Mouse (Mus musculus): ENCODE measurements around the gene Syngap1. TPM values are rescaled to one million over a fixed set of nuclear protein-coding genes. Genes with fewer than 3 reads are reported as not detected.

Syngap1 gene
- polyA plus RNA-seq, 1 experiment from 2014 or later: 1.6 TPM

GRCm38 (mm10) chr17:26949866-26950265 is 8.8 kb downstream of the Syngap1 start:
- Histone ChIP-seq H3K27ac (peak overlapping the region; percentile 75), H3K4me3 (peak overlapping the region; percentile 69; the same call in 1 of the 2 replicates), H3K9ac (no peak overlapping the region)

DNA sequence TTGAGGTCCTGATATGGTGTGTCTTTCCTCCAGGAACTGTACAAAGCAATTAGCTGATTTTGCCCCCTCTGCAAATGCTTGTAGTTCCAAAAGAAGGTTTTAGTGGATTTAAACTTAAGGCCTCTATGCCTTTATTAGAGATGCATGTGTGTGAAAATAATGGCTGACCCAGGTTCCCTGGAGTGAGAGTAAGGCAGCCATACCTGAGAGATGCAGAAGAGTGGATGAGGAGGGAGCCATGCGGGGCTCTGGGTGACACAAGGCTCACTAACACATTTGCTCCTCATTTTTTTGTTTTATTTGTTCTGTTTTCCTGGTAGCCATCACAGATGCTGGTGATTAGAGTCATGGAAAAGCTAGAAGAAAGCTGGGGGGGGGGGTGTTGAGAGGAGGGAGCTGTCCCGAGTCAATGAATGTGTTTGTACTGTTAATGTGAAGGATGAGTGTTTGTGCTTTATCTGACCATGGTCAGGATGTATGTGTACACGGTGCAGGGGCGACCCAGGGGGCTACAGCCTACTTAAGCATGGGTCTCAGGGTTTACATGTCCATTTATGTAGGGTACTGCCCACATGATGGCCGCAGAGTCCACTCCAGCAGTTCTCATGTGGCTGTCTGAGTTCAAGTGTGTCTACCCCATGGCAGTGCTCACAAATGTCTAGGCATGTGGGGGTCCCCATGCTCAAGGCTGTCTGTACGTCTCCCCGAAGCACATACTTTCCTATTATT is 9.7 kb downstream of the Syngap1 start:
- Histone ChIP-seq H3K9ac (0 out of 2 replicates have a peak overlapping the region, but pooled peaks have one; percentile 14), H3K4me2 (peak overlapping the region; percentile 57), H3K27me3 (no peaks in the 10 kb centered on the region), H3K27ac (peak overlapping the region; percentile 71), H3K9me3 (no peaks in the 10 kb centered on the region), H3K4me3 (peak overlapping the region; percentile 37), H3K36me3 (peaks cover 11% of the 10 kb centered on the region), H3K4me1 (peaks cover 77% of the 10 kb centered on the region)
- 30% methylated on average over 7 of the region's 7 CpGs for WGBS
- ATAC-seq (ENCODE audit: insufficient number of reproducible peaks, low FRiP score, low TSS enrichment, low read depth): no peak

More at GRCm38 (mm10) chr17:26949866-26950265, 8.8 kb downstream of the Syngap1 start:
- 44% methylated on average over 5 of the region's 5 CpGs for WGBS
- no peak for ATAC-seq (ENCODE audit: insufficient number of reproducible peaks, low FRiP score, low TSS enrichment, low read depth)
- no peaks in the 10 kb centered on the region for H3K27me3 ChIP-seq
- peaks cover 3% of the 10 kb centered on the region for H3K36me3 ChIP-seq
- no peaks in the 10 kb centered on the region for H3K9me3 ChIP-seq
- H3K4me1 ChIP-seq: peaks cover 79% of the 10 kb centered on the region
- peak overlapping the region; percentile 95; the same call in 1 of the 2 replicates for H3K4me2 ChIP-seq

DNA sequence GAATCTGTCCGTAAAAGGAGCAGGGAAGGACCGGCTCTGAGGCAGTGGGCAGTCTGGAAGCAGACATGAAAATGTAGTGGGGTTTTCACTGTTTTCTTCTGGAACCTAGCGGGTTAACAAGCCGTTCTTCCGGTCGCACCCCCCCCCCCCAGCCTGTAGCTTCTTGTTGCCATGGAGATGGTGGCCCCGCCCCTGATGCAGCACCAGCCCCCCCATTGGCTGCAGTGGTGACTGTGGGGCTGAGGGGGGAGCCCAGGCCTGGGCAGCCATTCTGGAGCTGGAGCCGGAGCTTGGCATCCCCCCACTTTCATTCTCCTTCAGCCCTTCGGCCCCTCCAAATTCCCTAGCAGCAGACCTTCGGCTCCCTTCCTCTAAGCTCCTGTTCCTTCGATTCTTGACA is 10.4 kb downstream of the Syngap1 start:
- WGBS: under 1% methylated on average over 11 of the region's 11 CpGs
- H3K4me1 ChIP-seq: peaks cover 70% of the 10 kb centered on the region

GRCm38 (mm10) chr17:26951952-26952877 is 11.2 kb downstream of the Syngap1 start:
- peaks cover 25% of the 10 kb centered on the region for H3K36me3 ChIP-seq
- no peaks in the 10 kb centered on the region for H3K27me3 ChIP-seq
- WGBS: 10% methylated on average over 22 of the region's 23 CpGs
- peak overlapping the region; percentile 37 for H3K4me3 ChIP-seq
- peak overlapping the region; percentile 17; the same call in 1 of the 2 replicates for H3K9ac ChIP-seq
- no peak for ATAC-seq (ENCODE audit: insufficient number of reproducible peaks, low FRiP score, low TSS enrichment, low read depth)
- H3K4me1 ChIP-seq: peaks cover 62% of the 10 kb centered on the region
- H3K4me2 ChIP-seq: peak overlapping the region; percentile 57
- H3K9me3 ChIP-seq: no peaks in the 10 kb centered on the region
- peak overlapping the region; percentile 71 for H3K27ac ChIP-seq

More for the DNA sequence above, 10.4 kb downstream of the Syngap1 start:
- Histone ChIP-seq H3K27ac (peak overlapping the region; percentile 71), H3K36me3 (peaks cover 17% of the 10 kb centered on the region), H3K4me2 (peak overlapping the region; percentile 57), H3K9me3 (no peaks in the 10 kb centered on the region), H3K9ac (0 out of 2 replicates have a peak overlapping the region, but pooled peaks have one; percentile 14), H3K4me3 (peak overlapping the region; percentile 37), H3K27me3 (no peaks in the 10 kb centered on the region)
- peak; percentile 67; the same call in 1 of the 2 replicates for ATAC-seq (ENCODE audit: insufficient number of reproducible peaks, low FRiP score, low TSS enrichment, low read depth)

DNA sequence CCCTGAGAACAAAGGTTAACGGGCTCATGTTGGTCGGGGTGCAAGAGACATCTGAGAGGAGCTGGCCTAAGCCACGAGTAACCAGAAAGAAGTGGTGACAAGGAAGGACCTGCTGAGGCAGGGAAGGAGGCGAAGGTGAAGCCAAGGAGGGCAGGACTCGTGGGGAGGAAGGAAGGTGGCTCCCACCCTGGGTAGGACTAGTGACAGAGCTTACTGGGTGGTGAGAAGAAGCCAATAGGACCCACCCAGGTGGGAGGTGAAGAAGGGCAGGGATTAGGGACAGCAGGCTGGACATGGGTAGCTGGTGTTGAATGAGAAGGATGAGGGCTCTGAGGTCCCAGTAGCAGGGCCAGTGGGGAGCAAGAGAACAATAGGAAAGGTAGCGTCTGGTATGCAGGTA is 12.1 kb downstream of the Syngap1 start:
- 38% methylated on average over 6 of the region's 6 CpGs for WGBS
- Histone ChIP-seq H3K27ac (no peak overlapping the region), H3K27me3 (no peaks in the 10 kb centered on the region), H3K36me3 (peaks cover 34% of the 10 kb centered on the region), H3K9ac (no peak overlapping the region), H3K4me2 (peak overlapping the region; percentile 57), H3K4me3 (no peak overlapping the region), H3K9me3 (no peaks in the 10 kb centered on the region), H3K4me1 (peaks cover 56% of the 10 kb centered on the region)
- no peak for ATAC-seq (ENCODE audit: insufficient number of reproducible peaks, low FRiP score, low TSS enrichment, low read depth)

DNA sequence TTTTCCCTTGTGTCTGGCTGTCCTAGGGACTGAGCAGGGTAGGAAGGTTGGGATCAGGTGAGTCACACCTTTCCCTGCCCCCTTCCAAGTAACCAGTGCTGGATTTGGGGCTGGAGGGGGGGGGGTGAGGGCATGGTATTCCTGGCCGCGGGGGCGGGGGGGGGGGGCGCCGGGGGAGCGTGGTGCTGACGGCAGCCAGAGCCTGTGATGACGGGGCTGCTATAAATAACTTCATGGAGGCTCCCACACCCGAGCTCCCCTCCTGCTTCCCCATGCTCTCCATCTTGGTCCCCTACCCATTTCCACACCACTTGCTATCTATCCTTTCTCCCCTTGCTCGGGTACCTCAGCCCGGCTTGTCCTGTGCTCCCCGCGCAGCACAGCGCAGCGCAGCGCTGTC is 12.7 kb downstream of the Syngap1 start:
- H3K27ac ChIP-seq: peak overlapping the region; percentile 43; the same call in 1 of the 2 replicates
- 13% methylated on average over 14 of the region's 16 CpGs for WGBS

GRCm38 (mm10) chr17:26956309-26956708 is 15.3 kb downstream of the Syngap1 start:
- Histone ChIP-seq H3K4me1 (peaks cover 29% of the 10 kb centered on the region), H3K9ac (no peak overlapping the region), H3K4me3 (no peak overlapping the region), H3K36me3 (peaks cover 60% of the 10 kb centered on the region), H3K27ac (no peak overlapping the region), H3K4me2 (no peak overlapping the region), H3K27me3 (no peaks in the 10 kb centered on the region), H3K9me3 (no peaks in the 10 kb centered on the region)
- 82% methylated on average over 5 of the region's 5 CpGs for WGBS
- no peak for ATAC-seq (ENCODE audit: insufficient number of reproducible peaks, low FRiP score, low TSS enrichment, low read depth)

More for the DNA sequence above, 12.7 kb downstream of the Syngap1 start:
- H3K9ac ChIP-seq: no peak overlapping the region
- peak overlapping the region; percentile 57 for H3K4me2 ChIP-seq
- H3K36me3 ChIP-seq: peaks cover 39% of the 10 kb centered on the region
- peaks cover 54% of the 10 kb centered on the region for H3K4me1 ChIP-seq
- ATAC-seq (ENCODE audit: insufficient number of reproducible peaks, low FRiP score, low TSS enrichment, low read depth): no peak
- H3K4me3 ChIP-seq: 0 out of 2 replicates have a peak overlapping the region, but pooled peaks have one; percentile 13
- H3K9me3 ChIP-seq: no peaks in the 10 kb centered on the region
- H3K27me3 ChIP-seq: no peaks in the 10 kb centered on the region

GRCm38 (mm10) chr17:26956895-26957294 is 15.8 kb downstream of the Syngap1 start:
- Histone ChIP-seq H3K27me3 (no peaks in the 10 kb centered on the region), H3K36me3 (peaks cover 66% of the 10 kb centered on the region), H3K9me3 (no peaks in the 10 kb centered on the region), H3K4me3 (no peak overlapping the region), H3K4me1 (peaks cover 23% of the 10 kb centered on the region), H3K4me2 (no peak overlapping the region), H3K27ac (no peak overlapping the region), H3K9ac (no peak overlapping the region)
- no peak for ATAC-seq (ENCODE audit: insufficient number of reproducible peaks, low FRiP score, low TSS enrichment, low read depth)
- WGBS: 88% methylated on average over 18 of the region's 18 CpGs

DNA sequence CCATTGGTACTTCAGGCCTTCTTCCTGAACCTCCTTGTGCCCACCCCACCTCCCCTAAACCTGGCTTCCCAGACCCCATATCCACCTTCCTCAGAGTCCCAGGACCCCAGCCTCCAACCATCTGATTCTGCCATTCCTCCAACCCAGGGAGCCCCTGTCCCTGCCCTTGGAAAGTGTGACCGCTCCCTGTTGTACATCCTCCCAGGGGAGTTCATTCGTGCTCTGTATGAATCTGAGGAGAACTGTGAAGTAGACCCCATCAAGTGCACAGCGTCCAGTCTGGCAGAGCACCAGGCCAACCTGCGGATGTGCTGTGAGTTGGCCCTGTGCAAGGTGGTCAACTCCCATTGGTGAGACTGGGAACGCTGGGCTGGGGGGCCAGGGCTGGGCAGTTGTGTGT is 16.8 kb downstream of the Syngap1 start:
- Histone ChIP-seq H3K9ac (no peak overlapping the region), H3K4me3 (no peak overlapping the region), H3K36me3 (peaks cover 76% of the 10 kb centered on the region), H3K27ac (no peak overlapping the region), H3K9me3 (no peaks in the 10 kb centered on the region), H3K4me2 (no peak overlapping the region), H3K27me3 (no peaks in the 10 kb centered on the region), H3K4me1 (peaks cover 13% of the 10 kb centered on the region)
- no peak for ATAC-seq (ENCODE audit: insufficient number of reproducible peaks, low FRiP score, low TSS enrichment, low read depth)
- WGBS: 94% methylated on average over 5 of the region's 5 CpGs

DNA sequence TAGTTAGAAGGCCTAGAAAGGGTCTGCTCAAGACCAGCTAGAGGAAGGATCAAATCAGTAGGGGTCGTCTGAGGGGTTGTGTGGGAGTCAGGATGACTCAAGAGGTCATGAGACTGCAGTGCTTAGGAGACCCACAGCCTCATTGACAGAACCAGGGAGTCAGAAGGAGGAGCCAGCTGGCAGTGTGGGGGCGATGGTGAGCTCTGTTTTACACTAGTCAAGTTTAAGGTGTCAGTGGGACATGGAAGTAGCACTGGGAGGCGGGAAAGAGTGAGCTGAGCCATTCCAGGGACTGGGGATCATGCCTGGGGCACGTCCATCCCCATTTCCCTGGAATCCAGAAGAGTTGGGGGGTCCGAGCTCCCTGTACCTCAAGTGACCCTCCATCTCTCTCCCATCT is 17.8 kb downstream of the Syngap1 start:
- Histone ChIP-seq H3K4me1 (peaks cover 3% of the 10 kb centered on the region), H3K9me3 (no peaks in the 10 kb centered on the region), H3K36me3 (peaks cover 84% of the 10 kb centered on the region), H3K27ac (no peak overlapping the region), H3K4me2 (no peak overlapping the region), H3K9ac (no peak overlapping the region), H3K4me3 (no peak overlapping the region), H3K27me3 (no peaks in the 10 kb centered on the region)
- WGBS: 49% methylated on average over 5 of the region's 5 CpGs
- no peak for ATAC-seq (ENCODE audit: insufficient number of reproducible peaks, low FRiP score, low TSS enrichment, low read depth)

- WGBS: 95% methylated on average over 4 of the region's 4 CpGs
- H3K27ac ChIP-seq: no peak overlapping the region
- peaks cover 91% of the 10 kb centered on the region for H3K36me3 ChIP-seq
- H3K4me1 ChIP-seq: no peaks in the 10 kb centered on the region
- H3K27me3 ChIP-seq: no peaks in the 10 kb centered on the region
- ATAC-seq (ENCODE audit: insufficient number of reproducible peaks, low FRiP score, low TSS enrichment, low read depth): no peak
- H3K9me3 ChIP-seq: no peaks in the 10 kb centered on the region
- H3K9ac ChIP-seq: no peak overlapping the region
- H3K4me3 ChIP-seq: no peak overlapping the region
- H3K4me2 ChIP-seq: no peak overlapping the region
These were observed 18.8 kb downstream of the Syngap1 start for GRCm38 (mm10) chr17:26959815-26960214.
